Mouse (Mus musculus): ENCODE measurements around the gene Gfra4.

GRCm38 (mm10) chr2:131072536-131072935, 29.6 kb upstream of the Gfra4 start:
- TF ChIP-seq CTCF (IDR thresholded peaks at IDR 0.05; ENCODE audit: control insufficient read depth, insufficient read depth, insufficient replicate concordance, low read depth, low read length) (no peak), POLR2A (IDR thresholded peaks at IDR 0.05; ENCODE audit: control insufficient read depth, low read depth, low read length) (no peak)

All from testis, adult 2 months (tissue).